Mouse (Mus musculus): ENCODE measurements at regions not wholly inside any gene's neighbourhood (a gene's known extent, or its start where the extent isn't known, plus 50 kb on each side); places are given as distances from the start of the nearest gene placed in this dataset.

- in situ Hi-C loops (cut with MboI; ENCODE audit: low pct_ligation_motif_present, low pct_unique_long_range_greater_than_20kb, low sequenced_read_pairs) (no loop called here), dilution Hi-C loops (cut with MboI; ENCODE audit: extremely low pct_ligation_motif_present, extremely low pct_unique_long_range_greater_than_20kb, low sequenced_read_pairs) (no loop called here)
- no peak for DNase-seq (ENCODE audit: extremely low read depth)
These were observed 504.9 kb downstream of the Ptprc start for GRCm38 (mm10) chr1:137670650-137671049.

GRCm38 (mm10) chr1:137669849-137670248 is 505.7 kb downstream of the Ptprc start:
- no peak for DNase-seq (ENCODE audit: extremely low read depth)
- Histone ChIP-seq H3K9me3 (replicated peaks; ENCODE audit: low read length) (no peaks in the 10 kb centered on the region), H3K36me3 (replicated peaks in 1 of 2; ENCODE audit: control insufficient read depth in 1 of 2, insufficient read depth in 1 of 2, low read length in 1 of 2) (no peaks in the 10 kb centered on the region), H3K4me3 (replicated peaks in 1 of 3; ENCODE audit: low read depth in 2 of 3, low read length in 2 of 3, poor library complexity in 1 of 3) (no peak overlapping the region), H3K4me1 (ENCODE audit: control insufficient read depth in 1 of 2, insufficient read depth in 2 of 2) (no peaks in the 10 kb centered on the region), H3K27ac (ENCODE audit: insufficient read depth, low read depth) (no peak overlapping the region), H3K4me2 (ENCODE audit: insufficient read depth, low read depth, poor library complexity, severe bottlenecking) (no peak overlapping the region), H3K9ac (ENCODE audit: insufficient read depth, low read depth) (no peak overlapping the region), H3K79me2 (replicated peaks; ENCODE audit: control insufficient read depth, extremely low read depth, insufficient read depth, poor library complexity, severe bottlenecking) (no peaks in the 10 kb centered on the region), H3K27me3 (replicated peaks) (no peaks in the 10 kb centered on the region)
- in situ Hi-C loops (cut with MboI; ENCODE audit: low pct_ligation_motif_present, low pct_unique_long_range_greater_than_20kb, low sequenced_read_pairs) (no loop called here), dilution Hi-C loops (cut with MboI; ENCODE audit: extremely low pct_ligation_motif_present, extremely low pct_unique_long_range_greater_than_20kb, low sequenced_read_pairs) (no loop called here)
- TF ChIP-seq MXI1 (IDR thresholded peaks at IDR 0.05; ENCODE audit: low read depth, low read length), result no peak
- no peak for TF ChIP-seq POLR2A (IDR thresholded peaks at IDR 0.05; ENCODE audit: low read depth, low read length)
- TF ChIP-seq MAZ (IDR thresholded peaks at IDR 0.05; ENCODE audit: low read depth, low read length), result no peak
- no peak for TF ChIP-seq MAFK (IDR thresholded peaks at IDR 0.05; ENCODE audit: insufficient replicate concordance, low read length)
- TF ChIP-seq SIN3A (IDR thresholded peaks at IDR 0.05; ENCODE audit: low read length), result no peak
- TF ChIP-seq USF1 (IDR thresholded peaks at IDR 0.05; ENCODE audit: low read depth, low read length), result no peak
- no peak for TF ChIP-seq ZC3H11A (IDR thresholded peaks at IDR 0.05; ENCODE audit: low read depth, low read length)
- TF ChIP-seq BHLHE40 (IDR thresholded peaks at IDR 0.05; ENCODE audit: low read depth, low read length), result no peak
- TF ChIP-seq IRF4 (IDR thresholded peaks at IDR 0.05; ENCODE audit: low read depth, low read length), result no peak
- TF ChIP-seq NELFE (IDR thresholded peaks at IDR 0.05; ENCODE audit: low read depth, low read length), result no peak
- no peak for TF ChIP-seq ZNF384 (IDR thresholded peaks at IDR 0.05; ENCODE audit: low read depth, low read length)
- no peak for TF ChIP-seq E2F4 (IDR thresholded peaks at IDR 0.05; ENCODE audit: insufficient replicate concordance, low read depth, low read length)
- TF ChIP-seq ZMIZ1 (IDR thresholded peaks at IDR 0.05; ENCODE audit: low read depth, low read length), result no peak
- TF ChIP-seq SMC3 (IDR thresholded peaks at IDR 0.05; ENCODE audit: low read depth, low read length), result no peak

More at GRCm38 (mm10) chr1:137670650-137671049, 504.9 kb downstream of the Ptprc start:
- Histone ChIP-seq H3K9me3 (replicated peaks; ENCODE audit: low read length) (no peaks in the 10 kb centered on the region), H3K4me1 (ENCODE audit: control insufficient read depth in 1 of 2, insufficient read depth in 2 of 2) (no peaks in the 10 kb centered on the region), H3K27ac (ENCODE audit: insufficient read depth, low read depth) (no peak overlapping the region), H3K27me3 (replicated peaks) (no peaks in the 10 kb centered on the region), H3K79me2 (replicated peaks; ENCODE audit: control insufficient read depth, extremely low read depth, insufficient read depth, poor library complexity, severe bottlenecking) (no peaks in the 10 kb centered on the region), H3K4me2 (ENCODE audit: insufficient read depth, low read depth, poor library complexity, severe bottlenecking) (no peak overlapping the region), H3K4me3 (replicated peaks in 1 of 3; ENCODE audit: low read depth in 2 of 3, low read length in 2 of 3, poor library complexity in 1 of 3) (no peak overlapping the region), H3K9ac (ENCODE audit: insufficient read depth, low read depth) (no peak overlapping the region), H3K36me3 (replicated peaks in 1 of 2; ENCODE audit: control insufficient read depth in 1 of 2, insufficient read depth in 1 of 2, low read length in 1 of 2) (no peaks in the 10 kb centered on the region)
- TF ChIP-seq ZKSCAN1 (IDR thresholded peaks at IDR 0.05; ENCODE audit: borderline replicate concordance, low read depth, low read length), result no peak
- TF ChIP-seq UBTF (IDR thresholded peaks at IDR 0.05; ENCODE audit: low read depth, low read length), result no peak
- TF ChIP-seq ELF1 (IDR thresholded peaks at IDR 0.05; ENCODE audit: low read depth, low read length), result no peak
- no peak for TF ChIP-seq CHD2 (IDR thresholded peaks at IDR 0.05; ENCODE audit: low read length)
- no peak for TF ChIP-seq MEF2A (IDR thresholded peaks at IDR 0.05; ENCODE audit: borderline replicate concordance, low read depth, low read length)
- no peak for TF ChIP-seq RAD21 (IDR thresholded peaks at IDR 0.05; ENCODE audit: low read depth, low read length)
- TF ChIP-seq JUN (IDR thresholded peaks at IDR 0.05; ENCODE audit: insufficient read depth, low read depth, low read length), result no peak
